ENCODE assay signal across 8 mouse cellular contexts in the genomic region with DNA sequence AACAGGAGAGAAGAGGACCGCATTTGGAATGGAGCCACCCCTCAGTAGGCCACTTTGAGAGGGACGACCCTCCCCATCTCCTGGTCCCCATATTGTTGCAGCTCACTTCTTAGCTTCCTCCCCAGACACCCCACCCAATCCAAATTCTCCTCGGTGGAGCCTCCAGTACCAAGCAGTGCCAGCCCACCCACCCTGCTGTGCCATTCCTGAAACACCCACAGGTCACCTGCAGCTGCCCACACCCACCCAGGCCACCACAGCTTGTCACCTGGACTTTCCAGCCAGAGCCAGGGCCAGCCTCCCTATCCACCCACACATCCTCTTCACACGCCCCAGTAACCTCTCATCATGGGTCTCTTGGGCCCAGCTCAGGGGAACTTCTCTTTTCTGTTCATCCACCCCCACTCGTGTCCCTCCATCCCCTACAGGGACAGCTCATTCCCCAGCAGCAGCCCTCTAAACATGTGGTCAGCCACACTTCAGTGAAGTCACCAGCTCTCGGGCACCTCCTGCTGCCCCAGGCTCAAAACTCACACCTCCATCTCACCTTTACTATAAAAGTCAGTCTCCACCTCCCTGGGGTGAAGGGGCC. TPM values are rescaled to one million over a fixed set of nuclear protein-coding genes. Genes with fewer than 3 reads are reported as not detected.
DNase-seq lines count a peak whose midpoint lies in the region; ATAC-seq and TF ChIP-seq lines count a peak whose summit lies in the region.

No protein-coding gene starts in this region.

- DNase-seq in left cerebral cortex, adult 2 months (ENCODE audit: extremely low spot score in 1 of 2, low spot score in 2 of 2): peak in 1 of 2 experiments; percentile 52
- no peak for DNase-seq in left cerebral cortex, postnatal 10 days (ENCODE audit: extremely low spot score in 1 of 2, low spot score in 2 of 2)
- no peak for DNase-seq in forebrain, embryonic 10.5 days (ENCODE audit: extremely low spot score, low spot score)
- peak; percentile 27 for DNase-seq in kidney, postnatal 10 days
- no peak for DNase-seq in thymus, adult 18-20 months
- DNase-seq in gastrocnemius, postnatal 14 days: no peak
- DNase-seq in layer of hippocampus, postnatal 25 days (ENCODE audit: extremely low spot score in 1 of 2, low spot score in 1 of 2): no peak

- peaks cover 71% of the 10 kb centered on the region for H3K27me3 ChIP-seq in forebrain, embryonic 10.5 days (ENCODE audit: poor library complexity, severe bottlenecking)
- H3K27me3 ChIP-seq in neural tube, embryonic 15.5 days (replicated peaks): no peaks in the 10 kb centered on the region

- TF ChIP-seq CTCF in left cerebral cortex, adult 2 months (IDR thresholded peaks at IDR 0.05): no peak; the same call in 1 of the 2 replicates

- H3K4me3 ChIP-seq in left cerebral cortex, adult 2 months: peak overlapping the region; percentile 76
- H3K4me3 ChIP-seq in forebrain, embryonic 10.5 days: peak overlapping the region; percentile 66
- H3K4me3 ChIP-seq in neural tube, embryonic 15.5 days (replicated peaks): peak overlapping the region; percentile 71

- WGBS in forebrain, embryonic 10.5 days: 13% methylated on average over 6 of the region's 6 CpGs
- 17% methylated on average over 6 of the region's 6 CpGs for WGBS in neural tube, embryonic 15.5 days

- H3K27ac ChIP-seq in left cerebral cortex, adult 2 months: peak overlapping the region; percentile 96
- peak overlapping the region; percentile 89 for H3K27ac ChIP-seq in forebrain, embryonic 10.5 days
- H3K27ac ChIP-seq in neural tube, embryonic 15.5 days (replicated peaks): 0 out of 2 replicates have a peak overlapping the region, but pooled peaks have one; percentile 81

- H3K9ac ChIP-seq in neural tube, embryonic 15.5 days (replicated peaks): peak overlapping the region; percentile 77; the same call in 1 of the 2 replicates

- H3K36me3 ChIP-seq in forebrain, embryonic 10.5 days (replicated peaks): peaks cover 16% of the 10 kb centered on the region
- H3K36me3 ChIP-seq in neural tube, embryonic 15.5 days: peaks cover 43% of the 10 kb centered on the region

- ATAC-seq in neural tube, embryonic 15.5 days (ENCODE audit: low FRiP score): 0 out of 2 replicates have a peak, but pooled peaks have one; percentile 0

- H3K9me3 ChIP-seq in forebrain, embryonic 10.5 days: no peaks in the 10 kb centered on the region
- H3K9me3 ChIP-seq in neural tube, embryonic 15.5 days (replicated peaks): no peaks in the 10 kb centered on the region

- intact Hi-C loops in left cerebral cortex, adult 2 months (cut with DNase I): loop anchor here (1.0 to 2.0 kb wide), 2 partner anchors 25 to 41 kb away; no protein-coding TSS in a partner anchor
- intact Hi-C loops in left cerebral cortex, postnatal 10 days (cut with DNase I): no loop called here
- intact Hi-C loops in gastrocnemius, postnatal 14 days (cut with DNase I; ENCODE audit: low total_unique reads): no loop called here

- peak overlapping the region; percentile 88 for H3K4me2 ChIP-seq in neural tube, embryonic 15.5 days

- H3K4me1 ChIP-seq in forebrain, embryonic 10.5 days: peaks cover 39% of the 10 kb centered on the region
- H3K4me1 ChIP-seq in neural tube, embryonic 15.5 days: peaks cover 33% of the 10 kb centered on the region

RNA-seq across cellular contexts. Expression of gene Shank1, which starts 1.8 kb away (rescaled TPM):
- total RNA-seq in left cerebral cortex, adult 2 months (2021): 100 to 1,000 TPM; 637 to 705 TPM
- total RNA-seq in left cerebral cortex, postnatal 10 days (2021): 100 to 1,000 TPM; 423 to 432 TPM
- polyA plus RNA-seq in forebrain, embryonic 10.5 days (2016; fragmentation: Nextera tagmentation; extraction: Ambion mirVana): 1.4 TPM in 2 replicates
- 38.1 and 47.6 TPM in 2 replicates for polyA plus RNA-seq in neural tube, embryonic 15.5 days (2015; fragmentation: Nextera tagmentation; extraction: Ambion mirVana)
- total RNA-seq in gastrocnemius, postnatal 14 days (2021): under 1 TPM; 0.73 to 0.80 TPM
- 100 to 1,000 TPM; 502 to 670 TPM for total RNA-seq in layer of hippocampus, postnatal 25 days (2021)

RNA-seq across cellular contexts. Expression of gene Clec11a, which starts 5.1 kb away (rescaled TPM):
- total RNA-seq in left cerebral cortex, adult 2 months (2021): 1 to 10 TPM; 4.3 TPM
- 1 to 10 TPM; 2.5 to 2.8 TPM for total RNA-seq in left cerebral cortex, postnatal 10 days (2021)
- 2.5 and 2.9 TPM in 2 replicates for polyA plus RNA-seq in forebrain, embryonic 10.5 days (2016; fragmentation: Nextera tagmentation; extraction: Ambion mirVana)
- 4.8 and 5.5 TPM in 2 replicates for polyA plus RNA-seq in neural tube, embryonic 15.5 days (2015; fragmentation: Nextera tagmentation; extraction: Ambion mirVana)
- 1 to 10 TPM; 4.2 to 5.6 TPM for total RNA-seq in gastrocnemius, postnatal 14 days (2021)
- total RNA-seq in layer of hippocampus, postnatal 25 days (2021): 1 to 10 TPM; 3.1 to 3.5 TPM

RNA-seq across cellular contexts. Expression of gene Gm15517, which starts 50.6 kb away (rescaled TPM):
- not detected for total RNA-seq in left cerebral cortex, adult 2 months (2021)
- not detected for total RNA-seq in left cerebral cortex, postnatal 10 days (2021)
- polyA plus RNA-seq in forebrain, embryonic 10.5 days (2016; fragmentation: Nextera tagmentation; extraction: Ambion mirVana): 1.2 TPM in 1 of 2 replicates, not detected in the other
- polyA plus RNA-seq in neural tube, embryonic 15.5 days (2015; fragmentation: Nextera tagmentation; extraction: Ambion mirVana): not detected in 2 replicates
- not detected for total RNA-seq in gastrocnemius, postnatal 14 days (2021)
- total RNA-seq in layer of hippocampus, postnatal 25 days (2021): not detected

RNA-seq across cellular contexts. Expression of gene Acp4, which starts 54.6 kb away (rescaled TPM):
- total RNA-seq in left cerebral cortex, adult 2 months (2021): not detected
- total RNA-seq in left cerebral cortex, postnatal 10 days (2021): not detected
- 0.12 TPM in 1 of 2 replicates, not detected in the other for polyA plus RNA-seq in forebrain, embryonic 10.5 days (2016; fragmentation: Nextera tagmentation; extraction: Ambion mirVana)
- 0.11 and 0.15 TPM in 2 replicates for polyA plus RNA-seq in neural tube, embryonic 15.5 days (2015; fragmentation: Nextera tagmentation; extraction: Ambion mirVana)
- total RNA-seq in gastrocnemius, postnatal 14 days (2021): not detected
- total RNA-seq in layer of hippocampus, postnatal 25 days (2021): not detected

Comparison
In these comparisons a context has a peak if more than half of its experiments do, and no peak if none do; other contexts are left out.
1. RNA of gene Shank1, which starts 1.8 kb away (total RNA-seq): 637 to 705 TPM in left cerebral cortex, adult 2 months, 502 to 670 TPM in layer of hippocampus, postnatal 25 days and 423 to 432 TPM in left cerebral cortex, postnatal 10 days; 0.73 to 0.80 TPM in gastrocnemius, postnatal 14 days; every median in the first group is over 100 times any median in the second.
2. Peak in every context shown above with its lines, with median percentiles within 50 percentile points of each other: H3K27ac ChIP-seq and H3K4me3 ChIP-seq.